Mouse (Mus musculus) embryonic fibroblast, embryonic 13.5 days (primary cell): Measurements from ENCODE around the gene Iffo1. TPM values are rescaled to one million over a fixed set of nuclear protein-coding genes. Genes with fewer than 3 reads are reported as not detected.

Source experiments
- H3K27ac ChIP-seq: 2 replicates; pipeline ENCODE4 v1.5.1; 2012; ENCODE audit warnings: low read length, control low read depth, inconsistent platforms; ENCODE audit not compliant: insufficient read depth
- H3K4me1 ChIP-seq: 2 replicates; pipeline ENCODE4 v1.6.1; 2011; ENCODE audit warnings: low read length; ENCODE audit not compliant: control insufficient read depth, insufficient read depth
- H3K4me3 ChIP-seq: 2 replicates; pipeline ENCODE4 v1.5.1; 2011; ENCODE audit warnings: mild to moderate bottlenecking, control low read depth, low read length; ENCODE audit not compliant: insufficient read depth
- CTCF ChIP-seq: IDR thresholded peaks from 2 replicates; pipeline ENCODE4 v1.5.1; 2011; ENCODE audit warnings: mild to moderate bottlenecking, control low read depth, low read length, moderate library complexity, borderline replicate concordance; ENCODE audit not compliant: insufficient read depth
- POLR2A ChIP-seq: IDR thresholded peaks from 2 replicates; pipeline ENCODE4 v1.6.1; 2011; ENCODE audit warnings: low read depth, mild to moderate bottlenecking, control low read depth, low read length, moderate library complexity
- polyA plus RNA-seq: library from polyadenylated mRNA; stranded (reverse); fragments of >200 nt; gene quantifications from 2 replicates; pipeline ENCODE4 v1.2.4, GENCODE M21; 2011; ENCODE audit warnings: low read depth; ENCODE audit not compliant: missing spikeins, insufficient read length

The Iffo1 gene
- polyA plus RNA-seq, 1 experiment: 12.0 TPM

GRCm38 (mm10) chr6:125149569-125149950 is 4.5 kb downstream of the Iffo1 start:
- H3K4me3 ChIP-seq: no peak overlapping the region
- TF ChIP-seq POLR2A: no peak
- TF ChIP-seq CTCF: no peak
- H3K27ac ChIP-seq: no peak overlapping the region
- peaks cover 5% of the 10 kb centered on the region; the same call in 1 of the 2 replicates for H3K4me1 ChIP-seq

GRCm38 (mm10) chr6:125152212-125153017 is 7.4 kb downstream of the Iffo1 start:
- Histone ChIP-seq H3K4me1 (0 out of 2 replicates have a peak, but pooled peaks cover 5% of the 10 kb centered on the region), H3K4me3 (no peak overlapping the region), H3K27ac (no peak overlapping the region)
- TF ChIP-seq POLR2A: no peak
- TF ChIP-seq CTCF: no peak

GRCm38 (mm10) chr6:125153018-125153389 is 8.0 kb downstream of the Iffo1 start:
- TF ChIP-seq CTCF (no peak), POLR2A (no peak)

GRCm38 (mm10) chr6:125153682-125154081 is 8.6 kb downstream of the Iffo1 start:
- H3K4me1 ChIP-seq: no peaks in the 10 kb centered on the region
- no peak overlapping the region for H3K4me3 ChIP-seq
- TF ChIP-seq CTCF: no peak
- no peak for TF ChIP-seq POLR2A
- H3K27ac ChIP-seq: no peak overlapping the region

More at GRCm38 (mm10) chr6:125153018-125153389, 8.0 kb downstream of the Iffo1 start:
- no peak overlapping the region for H3K27ac ChIP-seq
- 0 out of 2 replicates have a peak, but pooled peaks cover 4% of the 10 kb centered on the region for H3K4me1 ChIP-seq
- H3K4me3 ChIP-seq: no peak overlapping the region

DNA sequence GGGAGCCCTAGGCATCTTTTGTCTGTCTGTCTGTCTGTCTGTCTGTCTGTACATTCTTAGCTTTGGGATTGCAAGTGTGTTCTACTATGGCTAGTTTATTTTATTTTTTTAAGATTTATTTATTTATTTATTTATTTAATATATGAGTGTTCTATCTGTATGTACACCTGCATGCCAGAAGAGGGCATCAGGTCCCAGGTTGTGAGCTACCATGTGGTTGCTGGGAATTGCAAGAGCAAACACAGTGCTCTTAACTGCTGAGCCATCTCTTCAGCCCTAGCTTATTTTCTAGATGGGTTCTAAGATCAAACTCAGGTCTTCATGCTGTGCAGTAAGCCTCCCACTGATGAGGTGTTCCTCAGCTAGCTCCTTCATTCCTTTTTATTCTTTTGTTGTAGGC is 9.5 kb downstream of the Iffo1 start:
- TF ChIP-seq POLR2A: no peak
- peak; percentile 10; the same call in 1 of the 2 replicates for TF ChIP-seq CTCF
- no peak overlapping the region for H3K27ac ChIP-seq

GRCm38 (mm10) chr6:125155262-125155661 is 10.2 kb downstream of the Iffo1 start:
- H3K27ac ChIP-seq: no peak overlapping the region

More for the DNA sequence above, 9.5 kb downstream of the Iffo1 start:
- H3K4me1 ChIP-seq: no peaks in the 10 kb centered on the region
- H3K4me3 ChIP-seq: no peak overlapping the region

GRCm38 (mm10) chr6:125156491-125156890 is 11.4 kb downstream of the Iffo1 start:
- H3K27ac ChIP-seq: no peak overlapping the region
- no peak for TF ChIP-seq POLR2A
- H3K4me1 ChIP-seq: peaks cover 7% of the 10 kb centered on the region; the same call in 1 of the 2 replicates
- no peak overlapping the region for H3K4me3 ChIP-seq

More at GRCm38 (mm10) chr6:125155262-125155661, 10.2 kb downstream of the Iffo1 start:
- TF ChIP-seq CTCF (no peak), POLR2A (no peak)
- Histone ChIP-seq H3K4me1 (peaks cover 2% of the 10 kb centered on the region; the same call in 1 of the 2 replicates), H3K4me3 (no peak overlapping the region)

GRCm38 (mm10) chr6:125156903-125157614 is 12.0 kb downstream of the Iffo1 start:
- Histone ChIP-seq H3K4me1 (peaks cover 7% of the 10 kb centered on the region; the same call in 1 of the 2 replicates), H3K27ac (no peak overlapping the region), H3K4me3 (no peak overlapping the region)
- 0 out of 2 replicates have a peak, but pooled peaks have one; percentile 2 for TF ChIP-seq POLR2A
- TF ChIP-seq CTCF: no peak

DNA sequence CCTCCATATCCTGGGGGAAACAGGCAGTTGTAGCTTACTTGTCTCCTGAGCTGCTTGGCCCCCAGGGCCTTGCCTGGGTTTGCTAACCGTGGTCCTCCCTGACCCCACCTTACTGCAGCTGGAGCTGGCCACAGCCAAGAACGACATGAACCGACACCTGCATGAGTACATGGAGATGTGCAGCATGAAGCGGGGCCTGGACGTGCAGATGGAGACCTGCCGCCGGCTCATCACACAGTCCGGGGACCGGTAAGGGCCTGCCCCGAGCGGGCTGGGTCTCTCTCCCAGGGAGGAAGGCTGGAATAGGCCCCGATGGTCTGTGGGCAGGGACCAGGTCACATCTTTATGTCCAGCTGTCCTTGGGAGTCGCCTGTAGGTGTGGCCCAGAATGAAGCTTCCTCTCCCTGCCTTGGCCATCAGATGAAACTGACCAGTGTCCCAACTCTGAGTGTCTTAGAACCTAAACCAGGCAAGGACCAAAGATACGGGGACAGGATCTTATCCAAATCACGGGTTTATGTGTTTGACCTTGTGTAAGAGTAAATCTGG is 14.0 kb downstream of the Iffo1 start:
- no peak for TF ChIP-seq POLR2A
- TF ChIP-seq CTCF: no peak
- Histone ChIP-seq H3K4me1 (peaks cover 7% of the 10 kb centered on the region; the same call in 1 of the 2 replicates), H3K4me3 (no peak overlapping the region), H3K27ac (no peak overlapping the region)
